Mouse (Mus musculus): ENCODE results near the gene Nme7. TPM values are rescaled to one million over a fixed set of nuclear protein-coding genes. Genes with fewer than 3 reads are reported as not detected.

Nme7 gene
- polyA plus RNA-seq, 1 experiment from 2014 or later = 40.5 TPM

DNA sequence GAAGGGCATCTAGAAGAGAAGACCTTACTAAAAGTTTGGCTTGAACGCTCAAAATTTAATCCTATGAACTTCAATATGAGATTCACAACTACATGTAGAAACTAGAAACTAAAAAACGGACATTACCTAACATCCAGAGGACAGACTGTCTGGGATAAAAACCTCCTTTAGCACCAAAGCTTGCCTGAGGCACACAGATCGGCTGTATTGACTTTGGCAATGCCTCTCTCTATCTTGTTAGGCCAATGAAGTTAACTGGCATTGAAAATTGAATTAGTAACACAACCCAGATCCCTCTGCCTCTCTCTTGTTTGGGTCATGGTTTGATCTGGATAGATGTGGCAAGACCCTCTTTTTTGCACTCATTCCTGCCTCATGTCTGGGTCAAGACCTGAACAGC is 178.9 kb downstream of the Nme7 start:
- no peaks in the 10 kb centered on the region for H3K9me3 ChIP-seq (ENCODE audit: control insufficient read depth, low read length)
- 81% methylated on average over 3 of the region's 3 CpGs for WGBS
- H3K4me1 ChIP-seq (replicated peaks; ENCODE audit: control insufficient read depth, insufficient read depth, low read length) = no peaks in the 10 kb centered on the region
- DNase-seq (ENCODE audit: low spot score) = no peak
- no peak for ATAC-seq (replicated peaks; ENCODE audit: low FRiP score)
- H3K4me2 ChIP-seq (ENCODE audit: low read depth, low read length, severe bottlenecking) = no peak overlapping the region
- no peak overlapping the region for H3K4me3 ChIP-seq (ENCODE audit: low read depth, low read length)
- no peaks in the 10 kb centered on the region for H3K27me3 ChIP-seq (ENCODE audit: control insufficient read depth, insufficient read depth, low read length)
- no peak overlapping the region for H3K9ac ChIP-seq (ENCODE audit: low read length)
- H3K27ac ChIP-seq (ENCODE audit: low read depth, low read length) = no peak overlapping the region
- H3K36me3 ChIP-seq (ENCODE audit: control insufficient read depth, insufficient read depth, low read length) = no peaks in the 10 kb centered on the region

GRCm38 (mm10) chr1:164483728-164484127 is 179.8 kb downstream of the Nme7 start:
- DNase-seq (ENCODE audit: low spot score) (no peak), ATAC-seq (replicated peaks; ENCODE audit: low FRiP score) (no peak)
- H3K4me3 ChIP-seq (ENCODE audit: low read depth, low read length) = no peak overlapping the region
- H3K9ac ChIP-seq (ENCODE audit: low read length) = no peak overlapping the region
- no peaks in the 10 kb centered on the region for H3K9me3 ChIP-seq (ENCODE audit: control insufficient read depth, low read length)
- no peaks in the 10 kb centered on the region for H3K4me1 ChIP-seq (replicated peaks; ENCODE audit: control insufficient read depth, insufficient read depth, low read length)
- H3K36me3 ChIP-seq (ENCODE audit: control insufficient read depth, insufficient read depth, low read length) = no peaks in the 10 kb centered on the region
- H3K27ac ChIP-seq (ENCODE audit: low read depth, low read length) = no peak overlapping the region
- H3K27me3 ChIP-seq (ENCODE audit: control insufficient read depth, insufficient read depth, low read length) = no peaks in the 10 kb centered on the region
- H3K4me2 ChIP-seq (ENCODE audit: low read depth, low read length, severe bottlenecking) = no peak overlapping the region

Other genes with a start within 250 kb of the Nme7 start
- not detected in 2 replicates for gene Sell, start 242.1 kb upstream of the Nme7 start, polyA plus RNA-seq (2014; fragmentation: Nextera tagmentation; extraction: Ambion mirVana)
- gene Selp, start 188.9 kb upstream of the Nme7 start, polyA plus RNA-seq (2014; fragmentation: Nextera tagmentation; extraction: Ambion mirVana) = not detected in 2 replicates
- 0.19 and 0.43 TPM in 2 replicates for gene F5, start 152.3 kb upstream of the Nme7 start, polyA plus RNA-seq (2014; fragmentation: Nextera tagmentation; extraction: Ambion mirVana)
- gene Slc19a2, start 55.1 kb upstream of the Nme7 start, polyA plus RNA-seq (2014; fragmentation: Nextera tagmentation; extraction: Ambion mirVana) = 13.2 and 14.4 TPM in 2 replicates
- 18.4 and 18.5 TPM in 2 replicates for gene Ccdc181, start 28.5 kb upstream of the Nme7 start, polyA plus RNA-seq (2014; fragmentation: Nextera tagmentation; extraction: Ambion mirVana)
- 24.4 and 26.9 TPM in 2 replicates for gene Blzf1, start 3.4 kb downstream of the Nme7 start, polyA plus RNA-seq (2014; fragmentation: Nextera tagmentation; extraction: Ambion mirVana)
- 14.3 and 17.8 TPM in 2 replicates for gene Atp1b1, start 154.2 kb downstream of the Nme7 start, polyA plus RNA-seq (2014; fragmentation: Nextera tagmentation; extraction: Ambion mirVana)